Mouse (Mus musculus): ENCODE results near the gene Prr36. TPM values are rescaled to one million over a fixed set of nuclear protein-coding genes. Genes with fewer than 3 reads are reported as not detected.
A peak's percentile ranks its signal among the peaks of the same experiment; 100 is the strongest.
"Not testable (repeated sequence)": the region's sequence is repeated elsewhere in the genome, so short reads cannot be mapped to it uniquely, and the experiment has no call there.

Gene Prr36
- 0.28 TPM in 1 of 2 replicates, not detected in the other for polyA plus RNA-seq (2012; ENCODE audit: insufficient read depth, insufficient read length, missing spikeins)

DNA sequence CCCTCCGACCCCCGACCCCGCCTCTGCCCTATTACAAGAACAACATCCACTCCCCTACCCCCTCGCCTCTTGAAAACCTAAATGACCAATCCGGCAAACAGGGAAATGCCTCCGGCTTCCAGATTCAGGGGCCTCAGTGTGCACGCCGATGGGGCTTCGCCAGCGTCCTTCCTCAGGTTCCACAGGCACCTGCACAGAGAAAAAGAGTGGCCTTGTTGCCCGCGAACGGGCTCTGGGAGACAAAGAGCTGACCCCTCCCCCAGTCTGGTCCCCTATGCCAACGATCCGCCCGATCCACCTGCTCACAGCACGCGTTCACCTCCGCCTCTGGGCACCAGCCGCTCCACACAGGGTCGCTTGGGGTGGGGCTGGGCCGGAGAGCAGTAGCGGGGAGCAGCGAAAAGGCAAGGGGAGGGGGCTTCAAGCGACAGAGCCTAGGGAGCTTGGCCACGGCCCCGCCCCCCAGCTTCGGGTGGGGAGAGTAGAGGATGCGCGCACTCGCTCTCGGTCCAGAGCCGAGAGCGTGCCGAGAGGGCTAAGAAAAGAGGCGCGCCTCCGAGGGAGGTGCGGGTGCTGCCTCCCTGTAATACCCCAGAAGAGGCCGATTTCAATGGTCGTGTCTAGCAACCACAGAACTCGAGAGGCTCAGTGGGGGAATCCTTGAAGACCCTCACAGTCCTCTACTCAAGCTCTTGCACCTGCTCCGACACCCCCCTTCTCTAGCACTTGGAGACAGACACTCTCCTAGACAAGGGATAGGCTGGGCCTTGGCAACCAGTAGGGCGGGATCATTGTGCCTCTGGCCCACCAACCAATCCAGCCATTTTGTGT is at the start of gene Prr36:
Prr36 (minus strand) TSS at position 669 of the 831 bp plus-strand sequence.
- peaks cover 10% of the 10 kb centered on the region for H3K4me1 ChIP-seq (ENCODE audit: control insufficient read depth, insufficient read depth, insufficient read length, low read length)
- no peak within 1 kb of the TSS for H3K27ac ChIP-seq (replicated peaks; ENCODE audit: low read depth, low read length)
- H3K4me3 ChIP-seq (ENCODE audit: insufficient read depth, low read depth, low read length), result no peak within 1 kb of the TSS

GRCm38 (mm10) chr8:4265160-4265914 is 48.1 kb upstream of the Prr36 start:
- Histone ChIP-seq H3K4me3 (ENCODE audit: insufficient read depth, low read depth, low read length) (no peak overlapping the region), H3K4me1 (ENCODE audit: control insufficient read depth, insufficient read depth, insufficient read length, low read length) (no peaks in the 10 kb centered on the region), H3K27ac (replicated peaks; ENCODE audit: low read depth, low read length) (no peak overlapping the region)

DNA sequence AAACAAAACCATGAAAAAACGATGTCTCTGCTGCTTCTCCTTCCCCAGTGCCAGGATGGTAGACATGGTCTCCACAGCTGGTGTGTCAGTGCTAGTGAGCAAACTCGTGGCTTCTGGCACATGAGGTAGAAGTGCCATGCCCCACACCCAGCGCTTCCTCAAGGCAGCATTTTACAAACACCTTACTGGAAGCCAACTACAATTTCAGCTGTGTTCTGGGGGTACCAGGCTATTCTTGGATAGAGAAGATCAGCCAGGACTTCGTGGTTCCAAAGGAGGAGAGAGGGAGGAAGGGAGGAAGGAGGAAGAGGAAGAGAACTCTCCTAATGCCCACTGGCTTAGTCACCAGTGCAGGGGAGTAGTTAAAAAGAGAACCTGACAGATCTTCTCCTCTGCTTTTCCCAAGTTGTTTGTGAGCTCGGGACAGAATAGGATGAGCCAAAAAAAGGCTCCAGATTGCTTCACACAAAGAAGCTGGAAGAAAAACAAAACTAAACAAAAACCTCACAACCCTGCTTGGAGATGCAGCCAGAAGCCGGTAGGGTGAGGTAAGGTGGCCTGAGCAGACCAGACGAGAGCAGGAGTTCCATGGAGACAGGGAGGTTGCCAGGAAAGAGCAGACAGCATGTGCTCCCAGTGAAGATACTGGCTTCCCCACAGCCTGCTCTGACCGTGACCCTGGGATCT is 46.0 kb upstream of the Prr36 start:
- Histone ChIP-seq H3K4me3 (ENCODE audit: insufficient read depth, low read depth, low read length) (no peak overlapping the region), H3K27ac (replicated peaks; ENCODE audit: low read depth, low read length) (no peak overlapping the region), H3K4me1 (ENCODE audit: control insufficient read depth, insufficient read depth, insufficient read length, low read length) (peaks cover 3% of the 10 kb centered on the region; the same call in 1 of the 2 replicates)

DNA sequence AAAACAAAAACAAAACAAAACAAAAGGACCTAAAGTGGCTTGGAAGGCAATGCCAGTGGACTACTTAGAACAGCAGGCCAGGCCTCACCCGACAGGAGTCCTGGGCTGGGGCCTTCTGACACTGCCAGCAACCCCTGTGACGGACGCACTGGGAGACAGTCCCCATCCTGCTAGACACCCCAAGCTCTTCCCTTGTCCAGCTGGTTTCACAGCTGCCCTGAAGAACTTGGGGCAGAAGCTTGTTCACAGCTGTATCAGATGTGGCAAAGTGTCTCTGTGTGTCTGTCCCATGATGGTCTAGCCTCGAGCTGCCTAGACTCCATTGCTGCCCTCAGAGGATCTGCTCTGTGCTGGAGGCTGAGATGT is 42.5 kb upstream of the Prr36 start:
- Histone ChIP-seq H3K27ac (replicated peaks; ENCODE audit: low read depth, low read length) (no peak overlapping the region), H3K4me1 (ENCODE audit: control insufficient read depth, insufficient read depth, insufficient read length, low read length) (peaks cover 3% of the 10 kb centered on the region; the same call in 1 of the 2 replicates), H3K4me3 (ENCODE audit: insufficient read depth, low read depth, low read length) (no peak overlapping the region)

DNA sequence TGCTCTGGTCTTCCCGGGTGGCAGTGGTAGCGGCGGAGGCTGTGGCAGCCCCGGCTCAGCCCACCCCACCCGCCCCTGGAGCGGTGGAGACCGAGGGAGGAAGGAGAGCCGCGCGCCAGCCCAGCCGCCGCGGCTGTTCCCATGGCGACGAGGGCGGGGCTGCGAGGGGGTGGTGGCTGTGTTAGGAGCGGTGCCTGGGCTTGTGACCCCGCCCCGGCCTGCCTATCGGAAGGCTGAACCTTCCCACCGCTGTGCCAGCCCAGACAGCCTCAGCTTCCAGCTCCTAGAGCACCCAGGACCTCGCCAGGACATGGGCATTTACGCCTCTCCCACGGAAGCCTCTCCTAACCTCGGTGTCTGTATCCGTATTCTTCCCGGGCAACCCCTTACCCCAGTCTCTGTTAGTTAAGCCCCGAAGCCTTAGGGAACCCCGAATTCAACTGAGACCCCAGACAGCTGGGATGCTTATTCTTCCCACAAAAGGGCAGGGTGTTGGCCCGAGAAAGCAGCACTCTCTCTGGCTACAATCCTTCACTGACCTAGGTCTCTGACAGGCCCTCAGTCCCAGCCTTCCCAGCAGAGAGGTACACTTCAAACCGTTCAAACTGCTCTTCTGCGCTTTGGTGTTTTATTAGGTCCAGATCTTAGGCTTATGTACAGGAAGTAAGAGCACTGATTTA is 42.0 kb upstream of the Prr36 start, which contains the start of gene Ctxn1:
Ctxn1 (minus strand) TSS at position 150 of the 680 bp plus-strand sequence.
- Histone ChIP-seq H3K4me1 (ENCODE audit: control insufficient read depth, insufficient read depth, insufficient read length, low read length) (peaks cover 3% of the 10 kb centered on the region; the same call in 1 of the 2 replicates), H3K4me3 (ENCODE audit: insufficient read depth, low read depth, low read length) (peak within 1 kb of the TSS; percentile 47), H3K27ac (replicated peaks; ENCODE audit: low read depth, low read length) (no peak within 1 kb of the TSS)

DNA sequence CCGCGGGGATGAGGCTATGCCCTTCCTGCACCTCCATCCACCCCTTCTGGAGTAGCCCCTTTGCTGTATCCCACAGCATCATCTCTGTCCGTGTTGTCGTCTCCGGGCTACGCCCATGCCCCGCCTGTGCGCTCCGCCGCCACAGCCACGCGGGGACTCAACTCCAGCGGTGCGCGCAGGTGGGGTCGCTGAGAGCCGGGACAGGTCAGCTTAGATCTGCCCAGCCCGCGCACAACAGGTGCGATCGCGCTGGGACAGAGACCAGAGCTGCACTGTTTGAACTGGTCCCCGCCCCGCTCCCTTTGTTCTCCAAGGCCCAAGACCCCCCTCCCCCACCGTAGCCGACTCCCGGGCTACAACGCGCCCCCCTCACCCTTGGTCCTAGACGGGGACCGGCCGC is 41.4 kb upstream of the Prr36 start:
- H3K27ac ChIP-seq (replicated peaks; ENCODE audit: low read depth, low read length), result no peak overlapping the region
- H3K4me1 ChIP-seq (ENCODE audit: control insufficient read depth, insufficient read depth, insufficient read length, low read length), result peaks cover 3% of the 10 kb centered on the region; the same call in 1 of the 2 replicates

DNA sequence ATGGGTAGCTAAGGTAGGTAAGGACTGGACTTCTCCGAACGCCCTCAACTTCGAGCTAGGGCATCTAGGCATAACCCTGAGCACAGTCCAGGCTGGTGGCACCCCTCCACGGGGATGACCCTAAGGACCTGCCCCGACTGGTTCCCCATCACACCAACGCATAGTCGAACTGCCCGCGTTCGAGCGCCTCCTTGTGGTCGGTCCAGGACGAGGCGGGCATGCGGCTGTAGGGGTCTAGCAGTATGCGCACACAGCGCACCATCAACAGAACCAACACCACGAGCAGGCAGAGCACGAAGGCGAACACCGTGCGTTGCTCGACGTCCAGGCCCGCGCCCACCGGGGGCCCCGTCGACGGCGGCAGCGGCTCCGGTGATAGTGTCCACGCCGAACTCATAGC is 41.0 kb upstream of the Prr36 start:
- no peak overlapping the region for H3K27ac ChIP-seq (replicated peaks; ENCODE audit: low read depth, low read length)
- peaks cover 3% of the 10 kb centered on the region; the same call in 1 of the 2 replicates for H3K4me1 ChIP-seq (ENCODE audit: control insufficient read depth, insufficient read depth, insufficient read length, low read length)
- H3K4me3 ChIP-seq (ENCODE audit: insufficient read depth, low read depth, low read length), result peak overlapping the region; percentile 47

More for the DNA sequence above, 41.4 kb upstream of the Prr36 start:
- peak overlapping the region; percentile 47 for H3K4me3 ChIP-seq (ENCODE audit: insufficient read depth, low read depth, low read length)

GRCm38 (mm10) chr8:4257350-4257749 is 40.1 kb upstream of the Prr36 start:
- Histone ChIP-seq H3K27ac (replicated peaks; ENCODE audit: low read depth, low read length) (no peak overlapping the region), H3K4me1 (ENCODE audit: control insufficient read depth, insufficient read depth, insufficient read length, low read length) (peaks cover 6% of the 10 kb centered on the region; the same call in 1 of the 2 replicates), H3K4me3 (ENCODE audit: insufficient read depth, low read depth, low read length) (no peak overlapping the region)

DNA sequence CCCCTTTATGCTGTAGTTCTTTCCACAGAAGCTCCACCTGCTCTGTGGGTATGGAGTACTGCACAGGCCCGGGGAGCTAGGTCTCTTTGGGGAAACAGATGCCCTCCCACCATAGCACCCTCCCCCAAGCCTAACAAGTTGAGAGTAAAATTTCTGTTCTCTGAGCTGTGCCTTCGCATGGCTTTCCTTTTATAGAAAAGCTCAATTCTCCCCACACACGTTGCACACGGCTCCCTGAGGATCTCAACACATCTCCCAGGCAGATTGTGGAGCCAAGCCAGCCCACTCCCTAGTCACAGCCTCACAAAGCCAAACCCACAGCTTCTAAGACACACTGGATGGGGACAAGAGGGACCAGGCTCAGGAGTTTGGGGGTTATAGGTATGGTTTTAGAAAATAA is 39.7 kb upstream of the Prr36 start:
- Histone ChIP-seq H3K4me1 (ENCODE audit: control insufficient read depth, insufficient read depth, insufficient read length, low read length) (peaks cover 6% of the 10 kb centered on the region; the same call in 1 of the 2 replicates), H3K27ac (replicated peaks; ENCODE audit: low read depth, low read length) (no peak overlapping the region), H3K4me3 (ENCODE audit: insufficient read depth, low read depth, low read length) (no peak overlapping the region)

DNA sequence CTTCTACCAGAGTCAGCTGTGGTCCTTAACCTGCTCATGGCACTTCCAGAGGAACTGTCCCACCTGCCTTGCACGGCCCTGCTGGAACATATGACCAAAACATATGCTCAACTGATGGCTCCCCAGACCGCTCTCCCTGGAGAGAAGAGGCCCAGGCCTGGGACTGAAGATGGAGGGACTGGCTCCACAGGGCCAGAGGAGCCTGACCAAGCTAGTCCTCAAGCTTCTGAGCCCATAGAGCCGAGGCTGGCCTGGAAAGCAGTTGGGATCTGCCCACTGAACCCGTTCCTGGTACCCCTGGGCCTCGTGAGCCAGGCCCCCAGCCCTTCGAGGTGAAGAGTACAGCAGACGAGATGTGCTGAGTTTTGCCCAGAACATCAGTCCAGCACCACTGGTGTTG is 38.2 kb upstream of the Prr36 start:
- not testable (repeated sequence) for H3K4me3 ChIP-seq (ENCODE audit: insufficient read depth, low read depth, low read length); H3K4me1 ChIP-seq (ENCODE audit: control insufficient read depth, insufficient read depth, insufficient read length, low read length); H3K27ac ChIP-seq (replicated peaks; ENCODE audit: low read depth, low read length)

- no peak overlapping the region for H3K27ac ChIP-seq (replicated peaks; ENCODE audit: low read depth, low read length)
- H3K4me1 ChIP-seq (ENCODE audit: control insufficient read depth, insufficient read depth, insufficient read length, low read length), result peaks cover 6% of the 10 kb centered on the region; the same call in 1 of the 2 replicates
- peak overlapping the region; percentile 10; the same call in 1 of the 2 replicates for H3K4me3 ChIP-seq (ENCODE audit: insufficient read depth, low read depth, low read length)
Measured at GRCm38 (mm10) chr8:4254001-4254400, 36.7 kb upstream of the Prr36 start.

DNA sequence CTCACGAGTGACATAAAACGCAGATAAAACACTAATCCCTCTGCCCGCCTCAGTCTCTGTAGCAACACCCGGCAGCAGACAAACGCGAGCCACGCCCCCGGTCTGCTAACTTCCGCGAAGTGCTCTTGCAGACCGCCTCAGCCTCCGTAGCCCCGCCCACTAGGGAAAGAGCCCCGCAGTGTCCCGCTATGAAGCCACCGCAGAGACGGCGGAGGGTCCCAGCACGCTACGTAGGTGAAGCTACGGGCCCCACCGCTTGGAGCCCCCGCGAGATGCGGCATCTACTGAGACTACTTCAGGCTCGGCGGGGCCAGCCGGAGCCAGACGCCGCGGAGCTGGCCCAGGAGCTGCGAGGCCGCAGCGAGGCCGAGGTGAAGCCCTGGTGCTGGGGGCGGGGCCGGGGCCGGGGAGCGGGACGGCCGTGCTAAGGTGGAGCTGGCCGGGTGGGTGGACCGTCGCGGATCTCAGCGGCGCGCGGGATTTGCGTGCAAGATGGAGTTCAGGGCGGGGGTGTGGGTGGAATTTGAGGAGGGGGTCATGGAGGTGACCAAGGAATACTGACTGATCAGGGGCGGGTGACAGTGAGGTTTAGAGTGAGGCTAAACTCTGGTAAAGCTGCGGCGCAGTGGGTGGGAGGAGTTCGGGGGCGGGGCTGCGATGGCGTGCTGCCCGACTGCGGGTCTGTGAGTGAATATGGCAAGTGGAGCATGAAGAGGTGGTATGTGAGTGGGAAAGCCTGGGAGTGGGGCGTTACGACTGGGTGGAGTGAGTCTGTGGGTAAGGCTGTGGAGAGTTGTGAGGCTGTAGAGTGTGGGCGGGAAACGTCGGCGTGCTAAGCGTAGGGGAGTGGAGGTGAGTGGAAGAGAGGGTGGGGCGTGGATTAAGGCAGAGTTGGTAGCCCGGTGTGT is 35.9 kb upstream of the Prr36 start, which contains the start of gene Snapc2:
Snapc2 (plus strand) TSS at position 147 of the 908 bp plus-strand sequence.
- Histone ChIP-seq H3K4me3 (ENCODE audit: insufficient read depth, low read depth, low read length) (peak within 1 kb of the TSS; percentile 96), H3K27ac (replicated peaks; ENCODE audit: low read depth, low read length) (0 out of 2 replicates have a peak within 1 kb of the TSS, but pooled peaks have one; percentile 72), H3K4me1 (ENCODE audit: control insufficient read depth, insufficient read depth, insufficient read length, low read length) (peaks cover 2% of the 10 kb centered on the region; the same call in 1 of the 2 replicates)

DNA sequence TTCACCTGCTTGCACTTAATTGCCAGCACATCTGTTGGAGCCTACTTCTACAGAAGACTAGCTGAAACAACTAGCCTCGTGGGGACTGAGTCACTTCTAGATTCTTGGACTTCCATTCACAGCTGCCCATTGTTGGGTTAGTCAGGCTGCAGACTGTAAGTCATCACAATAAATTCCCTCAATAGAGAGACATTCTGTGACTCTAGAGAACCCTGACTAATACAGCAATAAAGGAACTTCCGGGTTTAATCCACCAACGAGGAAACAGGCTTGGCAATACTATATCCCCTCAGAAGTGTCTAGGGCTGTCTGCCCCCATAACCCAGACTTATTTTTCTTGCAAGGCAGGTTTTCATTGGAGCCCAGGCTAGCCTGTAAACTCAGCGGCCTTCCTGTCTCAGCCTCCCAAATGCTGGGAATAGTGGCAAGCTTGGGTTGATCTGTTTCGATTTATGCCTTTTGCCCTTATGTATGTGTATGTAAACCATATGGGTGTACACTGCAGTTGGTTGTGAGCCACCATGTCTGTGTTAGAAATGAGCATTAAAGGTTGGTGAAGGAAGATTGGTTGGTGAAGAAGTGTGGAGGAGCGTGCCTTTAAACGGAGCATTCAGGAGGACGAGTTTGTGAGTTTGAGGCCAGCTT is 35.0 kb upstream of the Prr36 start:
- peak overlapping the region; percentile 96 for H3K4me3 ChIP-seq (ENCODE audit: insufficient read depth, low read depth, low read length)
- H3K4me1 ChIP-seq (ENCODE audit: control insufficient read depth, insufficient read depth, insufficient read length, low read length), result peaks cover 2% of the 10 kb centered on the region; the same call in 1 of the 2 replicates
- H3K27ac ChIP-seq (replicated peaks; ENCODE audit: low read depth, low read length), result 0 out of 2 replicates have a peak overlapping the region, but pooled peaks have one; percentile 40
